Mouse (Mus musculus) heart, embryonic 10.5 days (tissue): ENCODE results near the gene Ralb. TPM values are rescaled to one million over a fixed set of nuclear protein-coding genes. Genes with fewer than 3 reads are reported as not detected.
A peak's percentile ranks its signal among the peaks of the same experiment; 100 is the strongest.

Source experiments
- DNase-seq: peaks from one replicate; pipeline ENCODE4 v3.0.0-alpha.2; 2017; ENCODE audit warnings: low spot score
- H3K27ac ChIP-seq: fragments of 300-500 bp; sonication (generic); 2 replicates; pipeline ENCODE4 v1.5.1; 2016; ENCODE audit warnings: mild to moderate bottlenecking
- H3K27me3 ChIP-seq: fragments of 300-500 bp; sonication (generic); 2 replicates; pipeline ENCODE4 v1.6.1; 2016; ENCODE audit warnings: mild to moderate bottlenecking; ENCODE audit not compliant: poor library complexity, insufficient read depth, severe bottlenecking
- H3K36me3 ChIP-seq: fragments of 300-500 bp; sonication (generic); 2 replicates; pipeline ENCODE4 v1.6.1; 2016; ENCODE audit warnings: mild to moderate bottlenecking, moderate library complexity
- H3K4me1 ChIP-seq: fragments of 300-500 bp; sonication (generic); 2 replicates; pipeline ENCODE4 v1.6.1; 2016; ENCODE audit warnings: mild to moderate bottlenecking
- H3K4me3 ChIP-seq: fragments of 300-500 bp; sonication (generic); 2 replicates; pipeline ENCODE4 v1.5.1; 2016; ENCODE audit warnings: mild to moderate bottlenecking, moderate library complexity
- H3K9me3 ChIP-seq: fragments of 300-500 bp; sonication (generic); 2 replicates; pipeline ENCODE4 v1.6.1; 2016; ENCODE audit warnings: mild to moderate bottlenecking, moderate library complexity
- WGBS: fragments of 180-500 bp; shearing (Covaris S2); methylation state at CpG from one replicate; pipeline ENCODE4 v1.1.7; 2016; 5-methylcytosine and 5-hydroxymethylcytosine counted together
- polyA plus RNA-seq: library from polyadenylated mRNA; unstranded; fragments of >200 nt; fragmentation: Nextera tagmentation; extraction: Ambion mirVana; gene quantifications from 2 replicates; pipeline ENCODE4 v1.2.1, GENCODE M21; 2016

Gene Ralb
- polyA plus RNA-seq, 1 experiment from 2014 or later, result 176 TPM

DNA sequence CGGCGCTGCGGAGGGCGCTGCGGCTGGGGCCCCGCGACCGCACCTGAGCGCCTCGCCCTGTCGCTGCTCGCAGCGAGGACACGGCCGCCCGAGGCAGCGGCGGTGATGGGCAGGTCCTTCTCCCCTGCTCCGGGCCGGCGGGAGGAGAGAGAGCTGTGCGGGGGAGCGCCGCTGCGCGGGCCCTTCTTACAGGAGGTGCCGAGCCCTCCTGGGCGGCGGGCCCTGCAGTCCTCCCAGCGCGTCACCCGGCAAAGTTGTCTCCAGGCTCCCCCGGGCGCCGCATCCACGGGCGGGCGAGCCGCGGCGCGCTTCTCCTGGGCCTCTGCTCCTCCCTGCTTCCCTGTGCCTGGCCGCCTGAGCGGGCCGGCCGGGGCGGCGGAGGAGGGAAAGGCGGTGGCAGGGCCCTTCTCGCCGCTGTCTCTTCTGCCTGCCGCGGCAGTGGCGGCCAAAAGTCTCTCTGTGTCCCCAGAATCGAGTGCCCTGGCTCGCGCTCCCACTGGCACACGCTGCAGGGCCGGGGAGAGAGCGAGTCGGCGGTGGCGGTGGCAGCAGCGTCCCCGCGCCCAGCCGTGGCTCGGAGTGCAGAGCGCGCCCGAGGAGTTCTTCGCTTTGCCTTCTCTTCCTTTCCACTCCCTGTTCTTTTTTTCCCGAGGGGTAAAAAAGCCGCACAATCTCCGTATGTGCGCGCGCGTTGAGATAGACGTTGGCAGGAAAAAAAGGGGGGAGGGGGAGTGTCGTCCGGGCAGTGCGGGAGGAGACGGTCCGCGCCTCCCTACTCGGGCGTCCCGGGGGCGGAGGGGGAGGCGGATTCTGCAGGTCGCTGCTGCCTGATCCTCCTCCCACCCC lies 82.8 kb downstream of the Ralb start, which contains the start of gene Inhbb:
Gene Inhbb (minus strand): TSS at position 673 of the 846 bp plus-strand sequence.
- peaks cover 44% of the 10 kb centered on the region for H3K4me1 ChIP-seq
- WGBS, result under 1% methylated on average over 78 of the region's 92 CpGs
- H3K27me3 ChIP-seq, result peaks cover 95% of the 10 kb centered on the region
- H3K36me3 ChIP-seq, result no peaks in the 10 kb centered on the region
- H3K4me3 ChIP-seq, result peak within 1 kb of the TSS; percentile 73
- no peaks in the 10 kb centered on the region for H3K9me3 ChIP-seq
- no peak for DNase-seq
- H3K27ac ChIP-seq, result peak within 1 kb of the TSS; percentile 69

DNA sequence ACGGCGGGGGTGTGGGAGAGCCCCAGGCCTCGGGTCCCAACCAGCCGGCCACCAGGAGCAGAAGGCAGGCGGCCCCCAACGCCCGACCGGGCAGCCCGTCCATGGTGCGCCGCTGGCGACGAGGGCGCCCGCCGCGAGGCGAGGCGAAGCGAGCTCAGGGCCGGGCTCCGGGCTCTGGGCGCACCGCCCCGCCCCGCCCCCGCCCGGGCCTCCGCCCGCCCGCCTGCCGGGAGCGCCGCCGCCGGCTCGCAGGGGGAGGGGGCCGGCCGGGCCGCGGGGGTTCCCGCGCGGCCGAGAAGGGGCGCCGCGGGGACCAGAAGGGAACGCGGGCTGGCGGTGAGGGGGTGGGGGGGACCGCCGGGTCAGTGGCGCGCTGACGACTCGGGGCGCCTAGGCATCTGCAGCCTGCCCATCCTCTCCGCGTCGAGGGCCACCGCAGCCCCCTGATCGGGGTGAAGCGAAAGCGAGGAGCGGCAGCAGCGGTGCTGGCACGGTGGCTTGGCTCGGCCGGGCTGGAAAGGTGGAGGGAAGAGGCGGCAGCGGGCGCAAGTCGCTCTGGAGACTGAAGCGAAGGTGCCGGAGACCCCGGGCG lies 83.5 kb downstream of the Ralb start:
- peak overlapping the region; percentile 73 for H3K4me3 ChIP-seq
- H3K27me3 ChIP-seq, result peaks cover 100% of the 10 kb centered on the region
- H3K4me1 ChIP-seq, result peaks cover 44% of the 10 kb centered on the region
- H3K9me3 ChIP-seq, result no peaks in the 10 kb centered on the region
- H3K36me3 ChIP-seq, result no peaks in the 10 kb centered on the region
- DNase-seq, result no peak
- under 1% methylated on average over 76 of the region's 78 CpGs for WGBS
- peak overlapping the region; percentile 69 for H3K27ac ChIP-seq

Other genes starting within 250 kb of the Ralb start
- 0.08 and 0.12 TPM in 2 replicates for gene Inhbb, start 82.5 kb downstream of the Ralb start, polyA plus RNA-seq
- gene Tmem185b, start 21.4 kb upstream of the Ralb start, polyA plus RNA-seq, result 22.3 and 24.8 TPM in 2 replicates
- 31.6 and 35.4 TPM in 2 replicates for gene Epb41l5, start 144.2 kb upstream of the Ralb start, polyA plus RNA-seq